Mouse (Mus musculus): ENCODE measurements at regions not wholly inside any gene's neighbourhood (a gene's known extent, or its start where the extent isn't known, plus 50 kb on each side); places are given as distances from the start of the nearest gene placed in this dataset.

GRCm38 (mm10) chr14:111971857-111972256, 297.0 kb downstream of the Slitrk5 start:
- no peak for DNase-seq (ENCODE audit: low read depth, low spot score)

DNA sequence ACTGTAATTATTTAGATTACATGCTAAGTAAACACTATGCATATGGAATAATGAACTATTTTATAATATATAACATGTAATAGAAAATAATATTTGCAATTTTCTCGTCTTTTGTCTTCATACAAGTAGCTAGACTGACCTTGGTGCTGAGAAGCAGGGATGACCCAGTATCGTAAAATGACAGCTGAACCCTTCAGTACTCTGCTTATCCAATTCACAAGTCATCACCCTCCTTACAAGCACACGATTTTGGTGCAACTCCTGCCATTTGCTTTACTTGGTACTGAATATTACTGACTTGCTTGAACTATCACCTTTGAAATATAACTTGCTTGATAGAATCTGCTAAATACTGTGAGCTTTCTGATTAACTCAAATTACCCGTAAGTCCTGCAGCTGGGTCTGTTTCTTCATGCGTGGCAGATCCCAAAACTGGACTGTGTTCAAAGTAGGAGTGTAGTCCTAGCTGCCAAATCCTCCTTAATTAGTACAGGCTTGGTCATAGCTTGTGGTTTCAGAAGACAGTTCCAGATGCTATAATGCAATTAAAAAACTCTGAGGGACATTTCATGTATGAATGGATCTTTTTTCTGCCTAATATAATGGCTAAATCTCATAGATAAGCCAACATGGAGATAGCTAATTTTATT, 321.0 kb downstream of the Slitrk5 start:
- DNase-seq (ENCODE audit: low read depth, low spot score) = no peak

DNA sequence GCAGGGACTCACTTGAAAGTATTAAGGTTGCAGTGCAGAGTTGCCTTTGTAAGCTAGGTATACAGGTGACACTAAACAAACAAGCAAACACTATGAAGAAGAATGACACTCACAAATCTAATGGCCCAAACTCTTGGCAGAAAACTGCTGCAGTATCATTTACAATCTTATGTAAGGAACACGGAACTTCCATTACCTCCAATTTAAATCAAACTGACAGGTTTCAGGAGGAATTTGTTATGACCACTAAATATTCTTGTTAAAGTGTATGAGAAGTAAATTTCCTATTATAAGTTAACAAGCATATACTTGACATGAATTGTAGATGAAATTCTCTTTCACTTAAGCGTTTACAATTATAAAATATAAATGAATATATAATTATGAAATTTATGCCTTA, 327.2 kb downstream of the Slitrk5 start:
- no peak for DNase-seq (ENCODE audit: low read depth, low spot score)

DNA sequence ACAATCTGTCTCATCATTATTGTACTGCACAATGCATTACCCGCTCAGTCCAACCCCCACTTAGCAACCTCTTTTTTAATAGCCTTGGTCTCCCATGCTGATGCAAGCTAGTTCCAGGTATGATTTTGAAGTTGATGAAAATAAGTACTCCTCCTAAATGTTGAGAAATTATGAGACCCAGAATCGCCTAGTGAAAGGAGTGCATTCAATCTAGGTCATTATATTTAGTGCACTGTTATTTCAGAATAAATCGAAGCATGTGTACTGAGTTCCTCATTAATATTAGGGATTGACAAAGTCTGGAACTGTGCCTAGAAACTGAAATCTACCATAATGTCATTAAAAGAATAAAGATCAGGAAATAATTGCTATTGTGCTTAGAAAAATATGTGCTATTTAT, 328.0 kb downstream of the Slitrk5 start:
- no peak for DNase-seq (ENCODE audit: low read depth, low spot score)

DNA sequence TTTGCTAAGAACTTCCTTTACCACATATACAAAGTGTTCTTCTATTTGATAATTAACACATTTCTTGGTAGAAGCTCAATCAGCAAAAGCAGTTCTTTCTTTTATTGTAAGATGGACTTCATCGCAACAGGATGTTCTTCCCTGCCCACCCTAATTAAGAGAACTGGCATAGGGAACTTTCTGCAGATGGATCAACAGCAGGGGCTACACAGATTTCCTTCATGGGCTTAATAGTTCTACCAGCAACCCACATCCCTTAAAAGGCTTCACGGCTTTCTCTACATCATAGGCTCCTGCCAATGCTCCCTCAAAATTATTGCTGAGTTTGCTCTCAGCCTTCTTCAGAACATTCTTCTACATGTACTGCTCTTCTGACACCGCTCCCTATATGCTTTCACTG, 333.8 kb downstream of the Slitrk5 start:
- DNase-seq (ENCODE audit: low read depth, low spot score) = no peak

- no peak for DNase-seq (ENCODE audit: low read depth, low spot score)
Observed at GRCm38 (mm10) chr14:112029331-112029730, 354.4 kb downstream of the Slitrk5 start.

DNA sequence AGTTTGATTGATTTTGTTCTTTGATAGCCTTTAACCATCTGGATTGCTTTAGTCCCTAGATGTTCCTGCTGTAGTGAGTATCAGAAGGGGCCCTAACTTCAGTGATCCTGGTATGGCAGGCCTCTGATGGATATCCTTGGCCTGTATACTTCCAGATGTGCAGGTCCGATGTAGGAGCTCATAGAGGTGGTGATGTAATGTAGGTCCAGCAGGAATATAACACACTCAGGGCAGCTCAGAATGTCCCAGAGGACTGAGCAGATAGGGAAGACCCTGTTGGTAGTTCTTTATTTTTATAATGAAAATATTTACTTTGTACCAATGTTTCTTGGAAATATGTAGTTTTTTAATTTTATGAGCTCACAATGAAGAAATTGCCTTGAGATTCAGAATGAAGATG, 400.2 kb downstream of the Slitrk5 start:
- DNase-seq (ENCODE audit: low read depth, low spot score) = peak; percentile 2
